Mouse (Mus musculus) layer of hippocampus, adult 2 months (tissue): ENCODE measurements around the gene Cdc42se2. TPM values are rescaled to one million over a fixed set of nuclear protein-coding genes. Genes with fewer than 3 reads are reported as not detected.

Experiments used
- DNase-seq, 2 experiments: peaks; one replicate each; pipeline ENCODE4 v3.0.0; 2022; ENCODE audit warnings: low spot score in 2 of 2
- H3K27ac ChIP-seq: fragments of 200-600 bp; 2 replicates; pipeline ENCODE4 v1.8.1; 2022
- H3K4me3 ChIP-seq: fragments of 200-600 bp; 2 replicates; pipeline ENCODE4 v1.8.1; 2022; ENCODE audit warnings: mild to moderate bottlenecking
- CTCF ChIP-seq: fragments of 200-600 bp; conservative IDR thresholded peaks from 2 replicates; pipeline ENCODE4 v1.8.1; 2022; ENCODE audit warnings: antibody characterized with exemption, mild to moderate bottlenecking, moderate library complexity
- total RNA-seq, 2 experiments: library from RNA; stranded (reverse); gene quantifications; 2 replicates each; pipeline ENCODE4 v1.2.3; 2021

Cdc42se2 gene
- total RNA-seq, 2 experiments from 2014 or later, result 134 TPM

GRCm38 (mm10) chr11:54764759-54765158 is 22.7 kb downstream of the Cdc42se2 start:
- no peak for DNase-seq
- TF ChIP-seq CTCF, result no peak
- Histone ChIP-seq H3K4me3 (no peak overlapping the region), H3K27ac (no peak overlapping the region)

GRCm38 (mm10) chr11:54764026-54764425 is 23.4 kb downstream of the Cdc42se2 start:
- no peak overlapping the region for H3K27ac ChIP-seq
- no peak for DNase-seq
- no peak for TF ChIP-seq CTCF

GRCm38 (mm10) chr11:54762735-54763134 is 24.7 kb downstream of the Cdc42se2 start:
- Histone ChIP-seq H3K27ac (no peak overlapping the region), H3K4me3 (no peak overlapping the region)
- no peak for TF ChIP-seq CTCF
- DNase-seq, result no peak

More at GRCm38 (mm10) chr11:54764026-54764425, 23.4 kb downstream of the Cdc42se2 start:
- H3K4me3 ChIP-seq, result no peak overlapping the region

- TF ChIP-seq CTCF, result no peak
- DNase-seq, result no peak
- peak overlapping the region; percentile 72; the same call in 1 of the 2 replicates for H3K27ac ChIP-seq
- no peak overlapping the region for H3K4me3 ChIP-seq
Observed at GRCm38 (mm10) chr11:54757993-54758392, 29.5 kb downstream of the Cdc42se2 start.

- DNase-seq, result no peak
- H3K27ac ChIP-seq, result peak overlapping the region; percentile 72
- no peak overlapping the region for H3K4me3 ChIP-seq
- TF ChIP-seq CTCF, result no peak
Observed at GRCm38 (mm10) chr11:54755148-54755664, 32.3 kb downstream of the Cdc42se2 start.

- Histone ChIP-seq H3K4me3 (no peak overlapping the region), H3K27ac (peak overlapping the region; percentile 72)
- peak in 1 of 2 experiments; percentile 53 for DNase-seq
- TF ChIP-seq CTCF, result no peak
Observed at GRCm38 (mm10) chr11:54754301-54755147, 33.0 kb downstream of the Cdc42se2 start.

GRCm38 (mm10) chr11:54751502-54751901 is 36.0 kb downstream of the Cdc42se2 start:
- TF ChIP-seq CTCF, result no peak
- H3K27ac ChIP-seq, result peak overlapping the region; percentile 11
- no peak overlapping the region for H3K4me3 ChIP-seq
- no peak for DNase-seq

GRCm38 (mm10) chr11:54748891-54749290 is 38.6 kb downstream of the Cdc42se2 start:
- H3K4me3 ChIP-seq, result no peak overlapping the region
- DNase-seq, result no peak
- no peak for TF ChIP-seq CTCF
- H3K27ac ChIP-seq, result no peak overlapping the region

- peak overlapping the region; percentile 10; the same call in 1 of the 2 replicates for H3K27ac ChIP-seq
- no peak overlapping the region for H3K4me3 ChIP-seq
- no peak for DNase-seq
- no peak for TF ChIP-seq CTCF
Observed at GRCm38 (mm10) chr11:54744231-54744630, 43.2 kb downstream of the Cdc42se2 start.

- Histone ChIP-seq H3K27ac (no peak overlapping the region), H3K4me3 (no peak overlapping the region)
- TF ChIP-seq CTCF, result no peak
- no peak for DNase-seq
Observed at GRCm38 (mm10) chr11:54741330-54741729, 46.1 kb downstream of the Cdc42se2 start.

GRCm38 (mm10) chr11:54739012-54739750 is 48.3 kb downstream of the Cdc42se2 start:
- H3K27ac ChIP-seq, result no peak overlapping the region
- no peak for DNase-seq
- no peak overlapping the region for H3K4me3 ChIP-seq
- TF ChIP-seq CTCF, result no peak

GRCm38 (mm10) chr11:54736903-54737302 is 50.6 kb downstream of the Cdc42se2 start:
- Histone ChIP-seq H3K4me3 (no peak overlapping the region), H3K27ac (no peak overlapping the region)
- DNase-seq, result no peak
- no peak for TF ChIP-seq CTCF

- DNase-seq, result no peak
- H3K27ac ChIP-seq, result 0 out of 2 replicates have a peak overlapping the region, but pooled peaks have one; percentile 7
- H3K4me3 ChIP-seq, result no peak overlapping the region
- no peak for TF ChIP-seq CTCF
Observed at GRCm38 (mm10) chr11:54735114-54735513, 52.4 kb downstream of the Cdc42se2 start.
